Mouse (Mus musculus): ENCODE results near the gene Grip1.
A peak's percentile ranks its signal among the peaks of the same experiment; 100 is the strongest.
"Not testable (repeated sequence)": the region's sequence is repeated elsewhere in the genome, so short reads cannot be mapped to it uniquely, and the experiment has no call there.

Gene Grip1

DNA sequence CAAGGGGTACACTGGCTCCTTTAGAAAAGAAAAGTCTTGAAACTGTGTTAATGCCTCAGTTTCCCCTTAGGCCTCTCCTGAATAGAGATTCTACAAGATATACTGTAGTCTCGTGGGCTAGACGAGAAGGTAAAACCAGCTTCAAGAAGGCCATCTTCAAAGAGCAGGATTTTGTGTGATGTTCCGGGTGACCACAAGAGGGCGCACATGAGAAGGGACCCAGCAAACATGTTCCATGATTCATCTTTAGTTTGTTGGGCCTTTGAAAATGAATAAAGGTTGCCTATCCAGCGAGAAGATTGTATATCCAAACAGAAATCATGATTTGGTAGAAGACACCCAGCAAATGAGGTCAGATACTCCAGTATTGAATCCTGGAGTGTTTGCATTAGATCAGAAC is 610.8 kb downstream of the Grip1 start:
- DNase-seq (ENCODE audit: low spot score) = peak; percentile 39

DNA sequence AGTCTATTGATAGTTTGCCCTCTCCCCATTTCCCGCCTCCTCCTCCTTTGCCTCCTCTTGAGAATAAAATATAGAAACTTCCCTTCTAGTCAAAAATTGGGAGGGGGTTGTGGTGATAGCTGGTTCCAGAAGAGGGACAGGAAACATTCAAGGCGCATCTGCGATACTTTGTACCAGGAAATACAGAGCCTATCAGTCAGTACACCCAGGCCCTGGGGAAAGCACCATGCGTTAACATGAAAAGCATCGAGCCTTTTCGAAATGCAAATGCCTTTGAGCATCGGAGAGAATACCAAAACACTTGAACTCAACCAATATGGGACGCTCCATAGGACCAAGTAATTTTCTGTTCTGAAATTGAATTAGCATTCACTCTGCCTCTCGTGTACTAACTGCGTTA is 612.7 kb downstream of the Grip1 start:
- no peak for DNase-seq (ENCODE audit: low spot score)

- DNase-seq (ENCODE audit: low spot score) = no peak
Measured at GRCm38 (mm10) chr10:120077850-120078249, 624.2 kb downstream of the Grip1 start.

GRCm38 (mm10) chr10:120092548-120092947 is 638.9 kb downstream of the Grip1 start:
- DNase-seq (ENCODE audit: low spot score) = no peak

DNA sequence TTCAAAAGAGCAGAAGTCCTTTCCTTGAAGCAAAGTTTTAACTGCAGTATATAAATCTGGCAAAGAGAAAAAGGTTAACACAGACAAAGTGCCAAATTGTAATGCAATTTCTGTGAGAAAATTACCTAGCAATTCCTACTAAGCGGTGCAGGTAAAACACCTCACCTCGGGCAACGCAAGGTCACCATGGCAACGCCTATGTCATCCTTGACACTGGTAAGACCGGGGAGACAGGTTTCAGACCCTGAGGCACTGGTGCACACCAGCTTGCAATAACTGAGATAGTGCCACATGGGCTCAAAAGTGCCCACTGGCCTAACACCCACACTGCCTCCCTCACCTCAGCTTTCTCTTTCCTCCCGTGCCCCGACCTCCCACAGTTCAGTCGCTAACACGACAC is 641.5 kb downstream of the Grip1 start:
- no peak for DNase-seq (ENCODE audit: low spot score)

DNA sequence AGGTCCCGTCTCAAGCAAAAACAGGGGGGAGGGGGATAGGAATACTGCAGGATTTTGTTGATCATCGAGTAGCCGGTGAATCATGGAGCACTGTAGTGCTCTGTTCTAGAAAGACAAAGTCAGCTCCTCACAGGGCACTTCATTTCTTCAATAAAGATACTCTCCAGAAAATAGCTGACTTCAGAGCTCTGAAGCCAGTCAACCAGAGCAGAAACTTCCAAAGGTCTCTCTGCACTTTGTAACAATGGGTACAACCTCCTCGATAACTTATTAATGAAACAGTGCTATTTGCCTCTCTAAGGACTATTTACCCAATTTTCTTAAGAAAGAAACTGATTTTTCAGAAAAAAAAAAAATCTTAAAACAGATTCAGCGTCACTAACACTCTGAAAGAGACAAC is 642.1 kb downstream of the Grip1 start:
- DNase-seq (ENCODE audit: low spot score) = no peak

DNA sequence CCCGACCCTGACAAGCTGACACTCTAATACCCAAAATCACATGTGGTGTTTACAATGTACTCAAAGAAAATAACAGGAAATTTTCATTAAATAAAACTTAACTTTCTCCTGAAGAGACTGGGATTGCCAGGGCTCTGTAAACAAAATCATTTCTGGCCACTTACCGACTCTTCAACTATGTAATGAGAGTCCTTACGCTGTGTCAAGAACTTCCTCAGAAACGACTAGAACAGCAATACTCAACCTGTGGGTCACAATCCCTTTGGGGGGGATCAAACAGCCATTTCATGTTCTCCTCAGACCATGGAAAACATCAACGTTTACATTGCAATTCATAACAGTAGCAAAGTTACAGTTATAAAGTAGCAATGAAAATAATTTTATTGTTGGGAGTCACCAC is 643.9 kb downstream of the Grip1 start:
- DNase-seq (ENCODE audit: low spot score) = no peak

GRCm38 (mm10) chr10:120100806-120101205 is 647.2 kb downstream of the Grip1 start:
- no peak for DNase-seq (ENCODE audit: low spot score)

- no peak for DNase-seq (ENCODE audit: low spot score)
Measured at GRCm38 (mm10) chr10:120111691-120112319, 658.2 kb downstream of the Grip1 start.

DNA sequence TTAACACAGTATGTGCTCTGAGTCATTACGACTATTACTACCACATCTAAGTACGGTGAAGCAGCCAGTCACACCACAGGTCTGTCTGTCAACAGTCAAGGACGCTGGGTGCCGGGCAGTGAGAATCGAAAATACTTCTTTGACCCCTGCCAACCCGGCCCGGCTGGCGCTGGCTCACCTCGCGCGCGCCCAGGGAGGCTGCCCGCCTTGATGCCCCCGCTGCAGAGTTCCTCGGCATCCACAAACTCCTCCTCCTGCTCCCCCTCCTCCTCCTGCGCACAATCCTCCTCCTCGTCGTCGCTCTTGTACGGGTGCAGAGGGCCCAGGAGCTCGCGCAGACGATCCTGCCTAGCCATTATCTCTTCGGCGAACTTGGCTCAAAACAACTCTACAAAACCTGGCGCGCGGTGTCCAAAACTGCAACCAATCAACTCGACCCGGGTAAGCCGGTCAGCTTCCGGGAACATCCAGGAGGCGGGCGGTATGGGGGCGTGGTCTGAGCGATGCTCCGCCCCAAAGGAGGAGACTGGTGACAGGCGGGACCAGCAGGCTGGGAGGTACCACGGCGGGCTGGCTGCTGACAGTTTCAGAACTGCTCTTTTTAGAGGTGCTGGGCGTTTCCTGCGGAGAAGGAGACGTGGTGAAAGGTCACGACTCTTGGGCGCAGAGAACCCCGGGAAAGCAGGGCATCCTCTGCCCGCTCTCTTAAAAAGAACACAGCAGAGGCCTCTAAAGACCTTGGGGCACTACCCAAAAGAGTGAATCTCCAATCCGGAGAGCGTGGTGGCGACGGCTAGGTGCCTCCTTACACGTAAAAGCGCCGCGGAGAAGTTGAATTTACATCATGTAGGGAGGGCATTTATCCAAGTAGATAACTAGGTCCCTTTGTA is 659.1 kb downstream of the Grip1 start, which contains the start of gene Helb:
Gene Helb, minus strand, starts transcription at position 481 of the 890 bp plus-strand sequence.
- DNase-seq (ENCODE audit: low spot score) = peak; percentile 98

- DNase-seq (ENCODE audit: low spot score) = not testable (repeated sequence)
Measured at GRCm38 (mm10) chr10:120113482-120113881, 659.9 kb downstream of the Grip1 start.

DNA sequence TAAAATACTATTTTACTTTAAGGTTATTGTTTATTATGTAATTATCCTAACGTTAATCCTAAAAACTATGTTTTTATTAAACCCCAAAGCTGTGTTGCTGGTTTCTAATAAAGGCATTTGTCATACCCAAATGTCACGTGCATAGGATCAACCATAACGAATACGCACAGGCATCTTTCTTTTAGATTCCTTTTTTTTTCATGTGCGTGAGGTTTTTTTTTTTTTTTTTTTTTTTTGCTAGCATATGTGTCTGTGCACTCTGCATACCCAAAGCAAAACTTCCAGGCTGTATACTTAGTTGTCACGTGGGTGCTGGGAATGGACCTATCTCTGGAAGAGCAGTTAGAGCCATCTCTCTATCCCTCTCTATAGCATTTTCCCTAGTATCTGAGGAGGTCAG is 660.4 kb downstream of the Grip1 start:
- DNase-seq (ENCODE audit: low spot score) = no peak

DNA sequence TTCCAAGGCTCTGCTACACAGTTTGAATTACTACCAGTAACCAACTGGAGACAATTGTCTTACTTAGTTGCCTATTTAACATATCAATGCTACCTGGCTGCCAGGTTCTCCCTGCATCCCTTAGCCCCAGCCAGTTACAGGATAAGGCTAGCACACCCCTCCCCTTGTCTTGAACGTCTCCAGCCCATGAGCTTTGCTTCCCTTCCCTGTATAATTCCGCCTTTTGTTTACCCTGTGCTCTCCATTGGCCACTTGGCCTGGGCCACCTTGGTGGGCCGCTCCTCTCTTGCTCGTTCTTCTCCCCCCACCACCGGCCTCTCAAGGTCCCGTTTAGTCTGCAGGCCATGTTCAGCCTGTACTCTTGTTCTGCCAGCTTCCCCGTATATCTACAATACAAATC is 660.9 kb downstream of the Grip1 start:
- DNase-seq (ENCODE audit: low spot score) = no peak

DNA sequence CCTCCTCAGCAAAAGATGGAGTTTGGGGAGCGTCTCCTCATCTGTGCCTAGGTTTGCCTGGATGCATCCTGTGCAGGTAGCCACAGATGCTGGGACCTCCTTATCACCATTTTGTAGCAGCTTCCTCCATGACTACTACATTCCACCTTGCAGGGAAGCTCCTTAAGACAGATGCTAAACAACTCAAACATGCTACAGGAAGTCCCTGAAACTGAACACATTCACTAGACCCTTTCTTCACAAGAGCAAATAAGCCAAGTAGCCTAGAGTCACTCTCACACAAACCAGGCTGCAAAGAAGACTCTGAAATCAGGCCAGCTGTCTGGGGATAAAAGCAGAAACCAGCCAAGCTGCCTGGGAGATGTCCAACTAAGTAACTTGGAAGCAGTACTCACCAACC is 661.6 kb downstream of the Grip1 start:
- DNase-seq (ENCODE audit: low spot score) = no peak

DNA sequence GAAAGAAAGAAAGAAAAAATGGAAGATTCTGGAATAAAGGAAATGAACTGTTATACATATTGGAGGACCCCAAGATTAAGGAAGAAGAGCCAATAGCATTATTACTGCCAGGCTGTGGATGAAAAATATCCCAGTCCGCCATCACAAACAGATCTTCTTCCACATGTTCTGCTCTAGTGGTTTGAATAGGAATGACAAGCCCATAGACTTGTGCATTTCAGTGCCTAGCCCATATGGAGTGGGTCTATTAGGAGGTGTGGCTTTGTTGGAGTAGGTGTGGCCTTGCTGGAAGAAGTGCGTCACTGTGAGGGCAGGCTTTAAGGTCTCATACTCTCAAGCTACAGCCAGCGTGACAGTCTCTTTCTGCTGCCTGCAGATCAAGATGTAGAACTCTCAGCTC is 670.1 kb downstream of the Grip1 start:
- no peak for DNase-seq (ENCODE audit: low spot score)

DNA sequence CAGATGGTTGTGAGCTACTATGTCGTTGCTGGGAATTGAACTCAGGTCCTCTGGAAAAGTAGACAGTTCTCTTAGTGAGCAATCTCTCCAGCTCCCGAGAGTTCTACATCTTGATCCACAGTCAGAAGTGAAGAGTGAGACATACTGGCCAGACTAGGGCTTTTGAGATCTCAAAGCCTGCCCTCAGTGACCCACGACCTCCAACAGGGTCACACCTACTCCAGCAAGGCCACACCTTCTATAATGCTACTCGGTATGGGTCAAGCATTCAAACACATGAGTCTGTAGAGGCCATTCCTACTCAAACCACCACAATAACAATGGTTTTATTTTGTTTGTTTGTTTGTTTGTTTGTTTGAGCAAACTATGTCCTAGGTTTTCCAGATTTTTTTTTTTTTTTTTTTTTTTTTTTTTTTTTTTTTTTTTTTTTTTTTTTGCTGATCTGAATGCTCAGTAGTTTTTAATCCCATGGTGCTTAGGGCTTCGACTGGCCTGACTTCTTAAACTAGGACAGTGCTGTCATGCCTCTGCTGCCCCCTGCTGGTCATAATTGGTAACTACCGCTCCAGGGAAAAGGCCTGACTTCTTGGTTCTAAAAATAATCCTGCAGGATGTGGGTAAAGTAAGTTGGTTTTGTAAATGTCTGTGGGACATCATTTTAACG is 671.3 kb downstream of the Grip1 start:
- peak; percentile 84 for DNase-seq (ENCODE audit: low spot score)

DNA sequence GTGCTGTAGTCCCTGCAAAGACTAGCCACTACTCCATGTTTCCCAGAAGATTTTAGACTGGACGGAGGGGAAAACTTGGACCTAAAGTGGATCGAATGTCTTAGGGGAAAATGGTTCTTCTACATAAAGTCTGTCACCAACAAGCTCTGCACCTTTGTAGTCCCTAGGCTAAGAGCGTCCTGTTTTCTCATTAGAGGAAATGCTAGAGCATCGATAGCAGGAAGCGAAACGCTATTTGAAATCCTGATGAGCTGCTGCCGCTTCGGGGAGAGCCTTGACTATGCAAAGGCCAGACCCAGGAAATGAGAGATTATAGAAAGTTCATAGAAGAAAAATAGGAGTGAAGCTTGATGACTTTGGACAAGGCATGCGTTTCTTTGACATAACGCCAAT is 671.8 kb downstream of the Grip1 start:
- DNase-seq (ENCODE audit: low spot score) = no peak

GRCm38 (mm10) chr10:120128601-120129277 is 675.1 kb downstream of the Grip1 start:
- DNase-seq (ENCODE audit: low spot score) = no peak

GRCm38 (mm10) chr10:120130621-120131020 is 677.0 kb downstream of the Grip1 start:
- peak; percentile 35 for DNase-seq (ENCODE audit: low spot score)

- no peak for DNase-seq (ENCODE audit: low spot score)
Measured at GRCm38 (mm10) chr10:120133697-120134096, 680.1 kb downstream of the Grip1 start.

DNA sequence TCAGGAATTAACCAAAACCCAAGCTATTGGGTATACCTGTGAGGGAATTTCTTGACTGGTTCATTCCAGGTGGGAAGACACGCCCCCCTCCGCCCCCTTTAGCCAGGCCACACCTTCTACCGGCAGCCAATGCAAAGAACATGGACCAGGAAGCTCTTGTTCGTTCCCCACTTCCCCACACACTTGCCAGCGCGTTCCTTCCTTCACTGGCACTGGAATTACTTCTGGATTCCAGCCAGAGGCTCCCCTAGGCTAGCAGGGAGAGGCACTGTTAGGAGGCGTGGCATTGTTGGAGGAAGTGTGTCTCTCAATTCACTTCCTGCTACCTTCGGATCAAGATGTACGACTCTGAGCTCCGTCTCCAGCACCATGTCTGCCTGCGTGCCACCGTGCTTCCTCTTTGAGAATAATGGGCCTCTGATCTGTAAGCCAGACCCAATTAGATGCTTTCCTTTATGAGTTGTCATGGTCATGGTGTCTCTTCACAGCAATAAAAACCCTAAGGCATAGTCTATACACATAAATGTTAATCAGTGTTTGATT is 682.5 kb downstream of the Grip1 start:
- no peak for DNase-seq (ENCODE audit: low spot score)

All from ovary, postnatal 14 days (tissue).